Comparison of ENCODE assay signal across 28 mouse cellular contexts in genomic region chr15:100764163-100764951, GRCm38 (mm10). TPM values are rescaled to one million over a fixed set of nuclear protein-coding genes. Genes with fewer than 3 reads are reported as not detected.
DNase-seq lines count a peak whose midpoint lies in the region; ATAC-seq and TF ChIP-seq lines count a peak whose summit lies in the region.
"Had no signal": no experiment of that assay in that cellular context is flagged by ENCODE, and none has a peak within 500 bp of the region (broad histone marks: within the 10 kb centered on the region; RNA-seq: fewer than 3 reads in every experiment).

No protein-coding gene starts in this region.

- TF ChIP-seq CTCF in liver, postnatal 0 days (IDR thresholded peaks at IDR 0.05; ENCODE audit: low read depth) = no peak

- H3K4me3 ChIP-seq in liver, postnatal 0 days (ENCODE audit: low read depth, low read length) = no peak overlapping the region
- no peak overlapping the region for H3K4me3 ChIP-seq in liver, embryonic 12.5 days
- H3K4me3 ChIP-seq: embryonic facial prominence, embryonic 12.5 days; heart, embryonic 15.5 days; left cerebral cortex, adult 2 months; limb, embryonic 13.5 days; megakaryocyte, embryonic 14.5 days; midbrain, embryonic 13.5 days; stomach, embryonic 15.5 days had no signal

- 66% methylated on average over 16 of the region's 16 CpGs for WGBS in liver, postnatal 0 days (ENCODE audit: insufficient replicate concordance)
- WGBS in liver, embryonic 12.5 days (ENCODE audit: insufficient replicate concordance) = 56% methylated on average over 16 of the region's 16 CpGs

- H3K9me3 ChIP-seq in liver, postnatal 0 days (ENCODE audit: low read length) = no peaks in the 10 kb centered on the region
- no peaks in the 10 kb centered on the region for H3K9me3 ChIP-seq in liver, embryonic 12.5 days (replicated peaks)
- H3K9me3 ChIP-seq: embryonic facial prominence, embryonic 12.5 days; heart, embryonic 15.5 days; limb, embryonic 13.5 days; megakaryocyte, embryonic 14.5 days; midbrain, embryonic 13.5 days; neural tube, embryonic 15.5 days; stomach, embryonic 15.5 days had no signal

- H3K27me3 ChIP-seq in liver, postnatal 0 days (ENCODE audit: insufficient read depth, low read length) = peaks cover 44% of the 10 kb centered on the region
- peaks cover 93% of the 10 kb centered on the region for H3K27me3 ChIP-seq in liver, embryonic 12.5 days (replicated peaks)
- H3K27me3 ChIP-seq: midbrain, embryonic 13.5 days; neural tube, embryonic 15.5 days; Patski; stomach, embryonic 15.5 days had no signal

- peak; percentile 20 for DNase-seq in cerebellum, adult 11-12 months
- no peak for DNase-seq in cerebellum, adult 9-10 months
- DNase-seq in liver, postnatal 0 days = no peak
- peak; percentile 43 for DNase-seq in ZHBTc4 (ENCODE audit: low read depth, low spot score)
- no peak for DNase-seq in spleen, adult 12 weeks (ENCODE audit: low spot score)
- DNase-seq: cerebellum, adult 9-11 months; embryo, embryonic 11 days; gastrocnemius, postnatal 10 days; kidney, adult 11 months; kidney, postnatal 14 days; lung, adult 18-20 months; retina, postnatal 1 day; right cerebral cortex, postnatal 14 days had no signal

- H3K27ac ChIP-seq in liver, postnatal 0 days (ENCODE audit: low read depth) = no peak overlapping the region
- H3K27ac ChIP-seq in liver, embryonic 12.5 days = no peak overlapping the region
- H3K27ac ChIP-seq: embryonic facial prominence, embryonic 12.5 days; heart, embryonic 15.5 days; left cerebral cortex, adult 2 months; limb, embryonic 13.5 days; midbrain, embryonic 13.5 days; neural tube, embryonic 15.5 days; stomach, embryonic 15.5 days had no signal

- ATAC-seq in liver, postnatal 0 days = peak; percentile 21
- ATAC-seq in liver, embryonic 12.5 days = no peak
- ATAC-seq: forebrain, embryonic 16.5 days; inflammation-experienced regulatory T-cells, adult 6 months; lung, postnatal 0 days; midbrain, embryonic 13.5 days; Patski had no signal

- peak; percentile 44; the same call in 1 of the 2 replicates for TF ChIP-seq EP300 in liver, postnatal 0 days (IDR thresholded peaks at IDR 0.05; ENCODE audit: low read depth)

- no peak overlapping the region for H3K9ac ChIP-seq in liver, postnatal 0 days (replicated peaks)
- H3K9ac ChIP-seq in liver, embryonic 12.5 days = no peak overlapping the region
- H3K9ac ChIP-seq: embryonic facial prominence, embryonic 12.5 days; heart, embryonic 15.5 days; limb, embryonic 13.5 days; midbrain, embryonic 13.5 days; neural tube, embryonic 15.5 days; stomach, embryonic 15.5 days had no signal

- H3K4me1 ChIP-seq in liver, postnatal 0 days (ENCODE audit: insufficient read depth) = peaks cover 9% of the 10 kb centered on the region
- peaks cover 14% of the 10 kb centered on the region for H3K4me1 ChIP-seq in liver, embryonic 12.5 days

- no peaks in the 10 kb centered on the region for H3K36me3 ChIP-seq in liver, postnatal 0 days (replicated peaks; ENCODE audit: insufficient read depth, low read length)
- H3K36me3 ChIP-seq in liver, embryonic 12.5 days = no peaks in the 10 kb centered on the region
- H3K36me3 ChIP-seq: embryonic facial prominence, embryonic 12.5 days; G1E; heart, embryonic 15.5 days; limb, embryonic 13.5 days; stomach, embryonic 15.5 days had no signal

- H3K4me2 ChIP-seq in liver, postnatal 0 days (ENCODE audit: low read depth, low read length) = no peak overlapping the region
- no peak overlapping the region for H3K4me2 ChIP-seq in liver, embryonic 12.5 days
- H3K4me2 ChIP-seq: embryonic facial prominence, embryonic 12.5 days; heart, embryonic 15.5 days; limb, embryonic 13.5 days; liver, embryonic 11.5 days; stomach, embryonic 15.5 days had no signal

RNA-seq across cellular contexts. Expression of gene Slc4a8, which starts 2.8 kb away (rescaled TPM):
- 1.0 and 1.1 TPM in 2 replicates for polyA plus RNA-seq in liver, postnatal 0 days (2015; fragmentation: Nextera tagmentation; extraction: Ambion mirVana)
- polyA plus RNA-seq in liver, embryonic 12.5 days (2016; fragmentation: Nextera tagmentation; extraction: Ambion mirVana) = 0.47 and 0.70 TPM in 2 replicates
- polyA plus RNA-seq: G1E had no signal

RNA-seq across cellular contexts. Expression of gene Galnt6, which starts 35.2 kb away (rescaled TPM):
- polyA plus RNA-seq in liver, postnatal 0 days (2015; fragmentation: Nextera tagmentation; extraction: Ambion mirVana) = 1.3 and 1.6 TPM in 2 replicates
- 0.96 and 1.3 TPM in 2 replicates for polyA plus RNA-seq in liver, embryonic 12.5 days (2016; fragmentation: Nextera tagmentation; extraction: Ambion mirVana)
- polyA plus RNA-seq: midbrain, embryonic 13.5 days had no signal

Comparison
In these comparisons a context has a peak if more than half of its experiments do, and no peak if none do; other contexts are left out.
1. DNase-seq: peak in cerebellum, adult 11-12 months (single experiment) and ZHBTc4 (single experiment); none in cerebellum, adult 9-10 months (single experiment), liver, postnatal 0 days (single experiment) and spleen, adult 12 weeks (single experiment).